Mouse (Mus musculus) hindbrain, embryonic 10.5 days (tissue): Measurements from ENCODE around the gene Nt5m. TPM values are rescaled to one million over a fixed set of nuclear protein-coding genes. Genes with fewer than 3 reads are reported as not detected.
A peak's percentile ranks its signal among the peaks of the same experiment; 100 is the strongest.
"Not testable (repeated sequence)": the region's sequence is repeated elsewhere in the genome, so short reads cannot be mapped to it uniquely, and the experiment has no call there.

ENCODE experiments used
- DNase-seq: peaks from one replicate; pipeline ENCODE4 v3.0.0-alpha.2; 2017; ENCODE audit warnings: low spot score
- H3K27ac ChIP-seq: fragments of 300-500 bp; sonication (generic); 2 replicates; pipeline ENCODE4 v1.5.1; 2016; ENCODE audit warnings: mild to moderate bottlenecking, moderate library complexity
- H3K27me3 ChIP-seq: fragments of 300-500 bp; sonication (generic); 2 replicates; pipeline ENCODE4 v1.6.1; 2016; ENCODE audit warnings: mild to moderate bottlenecking; ENCODE audit not compliant: poor library complexity, insufficient read depth, severe bottlenecking
- H3K36me3 ChIP-seq: fragments of 300-500 bp; sonication (generic); 2 replicates; pipeline ENCODE4 v1.6.1; 2016; ENCODE audit warnings: mild to moderate bottlenecking, moderate library complexity
- H3K4me1 ChIP-seq: fragments of 300-500 bp; sonication (generic); replicated peaks from 2 replicates; pipeline ENCODE4 v1.6.1; 2016; ENCODE audit warnings: mild to moderate bottlenecking
- H3K4me3 ChIP-seq: fragments of 300-500 bp; sonication (generic); 2 replicates; pipeline ENCODE4 v1.5.1; 2016; ENCODE audit warnings: mild to moderate bottlenecking, moderate library complexity
- H3K9me3 ChIP-seq: fragments of 300-500 bp; sonication (generic); 2 replicates; pipeline ENCODE4 v1.6.1; 2016; ENCODE audit warnings: mild to moderate bottlenecking, moderate library complexity
- WGBS: fragments of 180-500 bp; shearing (Covaris S2); methylation state at CpG from one replicate; pipeline ENCODE4 v1.1.7; 2016; 5-methylcytosine and 5-hydroxymethylcytosine counted together
- polyA plus RNA-seq: library from polyadenylated mRNA; unstranded; fragments of >200 nt; fragmentation: Nextera tagmentation; extraction: Ambion mirVana; gene quantifications from 2 replicates; pipeline ENCODE4 v1.2.1, GENCODE M21; 2016

Gene Nt5m
- polyA plus RNA-seq, 1 experiment from 2014 or later, result 47.7 TPM

- H3K9me3 ChIP-seq, result no peaks in the 10 kb centered on the region
These were observed 28.6 kb upstream of the Nt5m start for GRCm38 (mm10) chr11:59810480-59811158.

GRCm38 (mm10) chr11:59811211-59811610, 28.0 kb upstream of the Nt5m start:
- DNase-seq, result no peak
- peaks cover 24% of the 10 kb centered on the region for H3K36me3 ChIP-seq
- H3K4me1 ChIP-seq, result peaks cover 29% of the 10 kb centered on the region
- no peak overlapping the region; the same call in 1 of the 2 replicates for H3K27ac ChIP-seq
- WGBS, result 72% methylated on average over 4 of the region's 4 CpGs
- no peaks in the 10 kb centered on the region for H3K9me3 ChIP-seq
- no peak overlapping the region for H3K4me3 ChIP-seq
- H3K27me3 ChIP-seq, result no peaks in the 10 kb centered on the region

More at GRCm38 (mm10) chr11:59810480-59811158, 28.6 kb upstream of the Nt5m start:
- peak overlapping the region; percentile 99 for H3K27ac ChIP-seq
- peak overlapping the region; percentile 84 for H3K4me3 ChIP-seq
- peaks cover 29% of the 10 kb centered on the region for H3K4me1 ChIP-seq
- WGBS, result 66% methylated on average over 14 of the region's 14 CpGs
- peaks cover 24% of the 10 kb centered on the region for H3K36me3 ChIP-seq
- H3K27me3 ChIP-seq, result no peaks in the 10 kb centered on the region
- DNase-seq, result no peak

- Histone ChIP-seq H3K4me3 (no peak overlapping the region), H3K9me3 (no peaks in the 10 kb centered on the region), H3K27ac (no peak overlapping the region), H3K36me3 (peaks cover 30% of the 10 kb centered on the region), H3K27me3 (no peaks in the 10 kb centered on the region), H3K4me1 (peaks cover 29% of the 10 kb centered on the region)
- no peak for DNase-seq
- WGBS, result 78% methylated on average over 3 of the region's 3 CpGs
These were observed 26.0 kb upstream of the Nt5m start for GRCm38 (mm10) chr11:59813276-59813675.

- H3K27me3 ChIP-seq, result no peaks in the 10 kb centered on the region
- no peak for DNase-seq
- H3K9me3 ChIP-seq, result no peaks in the 10 kb centered on the region
- H3K27ac ChIP-seq, result no peak overlapping the region
- WGBS, result 67% methylated on average over 1 of the region's 1 CpGs
- H3K4me1 ChIP-seq, result peaks cover 18% of the 10 kb centered on the region; the same call in 1 of the 2 replicates
- H3K36me3 ChIP-seq, result peaks cover 40% of the 10 kb centered on the region
- H3K4me3 ChIP-seq, result no peak overlapping the region
These were observed 24.9 kb upstream of the Nt5m start for GRCm38 (mm10) chr11:59814311-59814710.

- 91% methylated on average over 6 of the region's 6 CpGs for WGBS
- Histone ChIP-seq H3K4me1 (peaks cover 14% of the 10 kb centered on the region; the same call in 1 of the 2 replicates), H3K36me3 (peaks cover 46% of the 10 kb centered on the region), H3K27ac (no peak overlapping the region), H3K9me3 (no peaks in the 10 kb centered on the region), H3K4me3 (no peak overlapping the region), H3K27me3 (no peaks in the 10 kb centered on the region)
- DNase-seq, result no peak
These were observed 24.3 kb upstream of the Nt5m start for GRCm38 (mm10) chr11:59814936-59815335.

GRCm38 (mm10) chr11:59815482-59816065, 23.7 kb upstream of the Nt5m start:
- no peak overlapping the region for H3K4me3 ChIP-seq
- WGBS, result 90% methylated on average over 6 of the region's 6 CpGs
- peaks cover 53% of the 10 kb centered on the region for H3K36me3 ChIP-seq

GRCm38 (mm10) chr11:59817916-59818315, 21.3 kb upstream of the Nt5m start:
- no peak overlapping the region for H3K4me3 ChIP-seq
- H3K9me3 ChIP-seq, result no peaks in the 10 kb centered on the region
- H3K27me3 ChIP-seq, result no peaks in the 10 kb centered on the region
- no peaks in the 10 kb centered on the region; the same call in 1 of the 2 replicates for H3K4me1 ChIP-seq
- H3K36me3 ChIP-seq, result peaks cover 76% of the 10 kb centered on the region
- no peak overlapping the region for H3K27ac ChIP-seq
- WGBS, result 98% methylated on average over 3 of the region's 3 CpGs
- no peak for DNase-seq

More at GRCm38 (mm10) chr11:59815482-59816065, 23.7 kb upstream of the Nt5m start:
- H3K9me3 ChIP-seq, result no peaks in the 10 kb centered on the region
- no peak for DNase-seq
- no peak overlapping the region for H3K27ac ChIP-seq
- no peaks in the 10 kb centered on the region for H3K27me3 ChIP-seq
- H3K4me1 ChIP-seq, result peaks cover 12% of the 10 kb centered on the region; the same call in 1 of the 2 replicates

GRCm38 (mm10) chr11:59821625-59822024, 17.6 kb upstream of the Nt5m start:
- no peak for DNase-seq
- 93% methylated on average over 3 of the region's 3 CpGs for WGBS
- no peaks in the 10 kb centered on the region for H3K27me3 ChIP-seq
- peaks cover 100% of the 10 kb centered on the region for H3K36me3 ChIP-seq
- H3K27ac ChIP-seq, result no peak overlapping the region
- no peak overlapping the region for H3K4me3 ChIP-seq
- no peaks in the 10 kb centered on the region for H3K9me3 ChIP-seq
- H3K4me1 ChIP-seq, result no peaks in the 10 kb centered on the region

GRCm38 (mm10) chr11:59837789-59838188, 1.5 kb upstream of the Nt5m start:
- H3K9me3 ChIP-seq, H3K27me3 ChIP-seq, H3K27ac ChIP-seq, DNase-seq: not testable (repeated sequence)
- H3K36me3 ChIP-seq, result peaks cover 51% of the 10 kb centered on the region
- no CpG with 5 or more reads among the region's 1 CpGs for WGBS
- peaks cover 21% of the 10 kb centered on the region for H3K4me1 ChIP-seq
- H3K4me3 ChIP-seq, result peak overlapping the region; percentile 98; the same call in 1 of the 2 replicates

- Histone ChIP-seq H3K27me3 (no peaks in the 10 kb centered on the region), H3K4me3 (peak overlapping the region; percentile 98), H3K9me3 (no peaks in the 10 kb centered on the region), H3K4me1 (peaks cover 21% of the 10 kb centered on the region), H3K27ac (peak overlapping the region; percentile 99; the same call in 1 of the 2 replicates), H3K36me3 (peaks cover 45% of the 10 kb centered on the region)
- WGBS, result 73% methylated on average over 4 of the region's 4 CpGs
- no peak for DNase-seq
These were observed 821 bp upstream of the Nt5m start for GRCm38 (mm10) chr11:59838426-59838825.

- peak within 1 kb of the TSS; percentile 99 for H3K27ac ChIP-seq
- H3K4me1 ChIP-seq, result peaks cover 21% of the 10 kb centered on the region
- H3K27me3 ChIP-seq, result no peaks in the 10 kb centered on the region
- no peaks in the 10 kb centered on the region for H3K9me3 ChIP-seq
- H3K4me3 ChIP-seq, result peak within 1 kb of the TSS; percentile 98
- peaks cover 33% of the 10 kb centered on the region for H3K36me3 ChIP-seq
- peak; percentile 96 for DNase-seq
- WGBS, result under 1% methylated on average over 43 of the region's 43 CpGs
These were observed 346 bp downstream of the Nt5m start, which contains the start of gene Cops3 for GRCm38 (mm10) chr11:59839459-59840126. Gene Cops3, minus strand, starts transcription at chr11:59839838.

- Histone ChIP-seq H3K4me1 (peaks cover 27% of the 10 kb centered on the region), H3K27ac (no peak overlapping the region), H3K36me3 (peaks cover 15% of the 10 kb centered on the region), H3K9me3 (no peaks in the 10 kb centered on the region), H3K27me3 (no peaks in the 10 kb centered on the region), H3K4me3 (no peak overlapping the region)
- no peak for DNase-seq
- WGBS, result 96% methylated on average over 11 of the region's 11 CpGs
These were observed 7.1 kb downstream of the Nt5m start for GRCm38 (mm10) chr11:59846311-59846710.

- peak; percentile 63 for DNase-seq
- Histone ChIP-seq H3K36me3 (peaks cover 15% of the 10 kb centered on the region), H3K9me3 (no peaks in the 10 kb centered on the region), H3K27ac (no peak overlapping the region), H3K27me3 (no peaks in the 10 kb centered on the region), H3K4me1 (peaks cover 27% of the 10 kb centered on the region), H3K4me3 (peak overlapping the region; percentile 80)
- 19% methylated on average over 2 of the region's 2 CpGs for WGBS
These were observed 7.9 kb downstream of the Nt5m start for GRCm38 (mm10) chr11:59847131-59847530.
